Mouse (Mus musculus): Measurements from ENCODE around the gene Cdkn1a. TPM values are rescaled to one million over a fixed set of nuclear protein-coding genes. Genes with fewer than 3 reads are reported as not detected.
"Not testable (repeated sequence)": the region's sequence is repeated elsewhere in the genome, so short reads cannot be mapped to it uniquely, and the experiment has no call there.

The Cdkn1a gene
- polyA plus RNA-seq, 1 experiment from 2014 or later: 70.1 TPM

DNA sequence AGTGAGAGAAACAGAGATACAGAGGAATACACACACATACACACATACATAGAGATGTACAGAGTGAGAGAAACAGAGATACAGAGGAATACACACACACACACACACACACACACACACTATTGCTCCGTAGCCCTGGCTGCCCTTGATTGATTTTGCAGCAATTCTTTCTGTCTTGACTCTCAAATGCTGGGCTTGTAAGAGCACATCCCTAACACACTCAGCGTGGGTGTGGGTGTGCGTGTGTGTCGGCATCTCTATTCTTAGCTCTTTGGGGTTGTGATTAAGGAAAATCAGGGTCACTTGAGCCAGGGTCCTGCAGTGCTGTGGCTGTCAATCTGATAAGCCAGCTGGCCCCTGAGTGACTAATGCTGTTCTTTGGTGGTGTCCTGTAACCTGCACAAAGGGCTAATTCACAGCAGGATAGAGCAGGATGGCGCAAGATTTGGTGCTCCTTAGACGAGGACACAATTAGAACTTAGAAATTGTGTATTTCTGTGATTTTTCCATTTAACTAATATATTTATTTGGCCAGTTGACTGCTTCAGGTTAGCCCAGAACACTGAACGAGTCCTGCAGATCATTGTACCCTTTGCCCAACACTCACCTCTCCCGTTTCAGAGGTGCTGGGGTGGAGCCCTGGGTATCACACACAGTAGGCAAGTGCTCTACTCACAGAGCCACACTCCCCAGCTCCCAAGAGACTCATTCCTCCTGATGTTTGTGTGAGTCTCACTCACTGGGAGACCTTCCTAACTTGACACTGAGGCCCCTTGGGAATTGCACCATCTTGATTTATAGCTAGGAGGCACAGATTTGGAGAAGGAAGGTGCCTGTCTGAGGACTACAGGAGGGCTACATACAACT, 27.4 kb upstream of the Cdkn1a start:
- H3K9ac ChIP-seq (ENCODE audit: low read length): no peak overlapping the region
- no peak overlapping the region for H3K4me3 ChIP-seq (ENCODE audit: low read length)
- H3K4me2 ChIP-seq (ENCODE audit: low read depth, low read length): no peak overlapping the region
- H3K9me3 ChIP-seq (replicated peaks; ENCODE audit: control insufficient read depth, low read length): no peaks in the 10 kb centered on the region
- ATAC-seq (replicated peaks; ENCODE audit: extremely low read depth, insufficient read depth, low FRiP score): no peak
- H3K36me3 ChIP-seq (ENCODE audit: control insufficient read depth, insufficient read depth): no peaks in the 10 kb centered on the region
- H3K27ac ChIP-seq (ENCODE audit: low read length): no peak overlapping the region; the same call in 1 of the 2 replicates
- H3K4me1 ChIP-seq (ENCODE audit: control insufficient read depth, insufficient read depth, low read length): peaks cover 21% of the 10 kb centered on the region
- no peaks in the 10 kb centered on the region for H3K27me3 ChIP-seq (ENCODE audit: control insufficient read depth, insufficient read depth, low read length)
- 50% methylated on average over 8 of the region's 8 CpGs for WGBS

- Histone ChIP-seq H3K4me3 (ENCODE audit: low read length) (no peak overlapping the region), H3K9me3 (replicated peaks; ENCODE audit: control insufficient read depth, low read length) (no peaks in the 10 kb centered on the region), H3K4me2 (ENCODE audit: low read depth, low read length) (no peak overlapping the region), H3K4me1 (ENCODE audit: control insufficient read depth, insufficient read depth, low read length) (peaks cover 18% of the 10 kb centered on the region), H3K36me3 (ENCODE audit: control insufficient read depth, insufficient read depth) (no peaks in the 10 kb centered on the region), H3K27ac (ENCODE audit: low read length) (no peak overlapping the region), H3K27me3 (ENCODE audit: control insufficient read depth, insufficient read depth, low read length) (no peaks in the 10 kb centered on the region), H3K9ac (ENCODE audit: low read length) (no peak overlapping the region)
- 75% methylated on average over 2 of the region's 2 CpGs for WGBS
- ATAC-seq (replicated peaks; ENCODE audit: extremely low read depth, insufficient read depth, low FRiP score): no peak
Measured at GRCm38 (mm10) chr17:29063988-29064285, 26.8 kb upstream of the Cdkn1a start.

GRCm38 (mm10) chr17:29065245-29065940, 25.4 kb upstream of the Cdkn1a start:
- H3K4me1 ChIP-seq (ENCODE audit: control insufficient read depth, insufficient read depth, low read length): peaks cover 24% of the 10 kb centered on the region
- H3K36me3 ChIP-seq (ENCODE audit: control insufficient read depth, insufficient read depth): no peaks in the 10 kb centered on the region
- H3K9ac ChIP-seq (ENCODE audit: low read length): no peak overlapping the region
- no peaks in the 10 kb centered on the region for H3K9me3 ChIP-seq (replicated peaks; ENCODE audit: control insufficient read depth, low read length)
- WGBS: 88% methylated on average over 21 of the region's 21 CpGs
- H3K4me3 ChIP-seq (ENCODE audit: low read length): no peak overlapping the region
- H3K27me3 ChIP-seq (ENCODE audit: control insufficient read depth, insufficient read depth, low read length): no peaks in the 10 kb centered on the region
- H3K4me2 ChIP-seq (ENCODE audit: low read depth, low read length): no peak overlapping the region
- no peak for ATAC-seq (replicated peaks; ENCODE audit: extremely low read depth, insufficient read depth, low FRiP score)
- H3K27ac ChIP-seq (ENCODE audit: low read length): no peak overlapping the region

- H3K4me3 ChIP-seq (ENCODE audit: low read length): no peak overlapping the region
- 93% methylated on average over 3 of the region's 3 CpGs for WGBS
- H3K9ac ChIP-seq (ENCODE audit: low read length): no peak overlapping the region
- H3K9me3 ChIP-seq (replicated peaks; ENCODE audit: control insufficient read depth, low read length): no peaks in the 10 kb centered on the region
- no peaks in the 10 kb centered on the region for H3K27me3 ChIP-seq (ENCODE audit: control insufficient read depth, insufficient read depth, low read length)
- no peak overlapping the region for H3K27ac ChIP-seq (ENCODE audit: low read length)
- H3K4me1 ChIP-seq (ENCODE audit: control insufficient read depth, insufficient read depth, low read length): peaks cover 24% of the 10 kb centered on the region
- H3K4me2 ChIP-seq (ENCODE audit: low read depth, low read length): no peak overlapping the region
- H3K36me3 ChIP-seq (ENCODE audit: control insufficient read depth, insufficient read depth): no peaks in the 10 kb centered on the region
- ATAC-seq (replicated peaks; ENCODE audit: extremely low read depth, insufficient read depth, low FRiP score): no peak
Measured at GRCm38 (mm10) chr17:29065971-29066370, 24.8 kb upstream of the Cdkn1a start.

DNA sequence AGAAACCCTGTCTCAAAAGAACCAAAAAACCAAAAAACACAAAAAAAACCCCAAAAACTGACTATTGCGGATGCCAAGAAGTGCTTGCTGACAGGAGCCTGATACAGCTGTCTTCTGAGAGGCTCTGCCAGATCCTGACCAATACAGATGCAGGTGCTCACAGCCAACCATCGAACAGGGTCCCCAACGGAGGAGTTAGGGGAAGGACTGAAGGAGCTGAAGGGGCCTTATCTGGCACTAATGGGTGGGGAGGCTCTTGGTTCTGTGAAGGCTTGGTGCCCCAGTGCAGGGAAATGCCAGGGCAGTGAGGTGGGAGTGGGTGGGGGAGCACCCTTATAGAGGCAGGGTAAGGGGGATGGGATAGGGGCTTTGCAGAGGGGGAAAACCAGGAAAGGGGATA, 23.4 kb upstream of the Cdkn1a start:
- not testable (repeated sequence) for H3K4me3 ChIP-seq (ENCODE audit: low read length); H3K9me3 ChIP-seq (replicated peaks; ENCODE audit: control insufficient read depth, low read length); H3K27ac ChIP-seq (ENCODE audit: low read length); ATAC-seq (replicated peaks; ENCODE audit: extremely low read depth, insufficient read depth, low FRiP score); H3K27me3 ChIP-seq (ENCODE audit: control insufficient read depth, insufficient read depth, low read length); H3K9ac ChIP-seq (ENCODE audit: low read length); H3K4me2 ChIP-seq (ENCODE audit: low read depth, low read length); H3K36me3 ChIP-seq (ENCODE audit: control insufficient read depth, insufficient read depth)
- 73% methylated on average over 3 of the region's 3 CpGs for WGBS
- H3K4me1 ChIP-seq (ENCODE audit: control insufficient read depth, insufficient read depth, low read length): peaks cover 17% of the 10 kb centered on the region

GRCm38 (mm10) chr17:29067847-29068246, 22.9 kb upstream of the Cdkn1a start:
- Histone ChIP-seq H3K4me1 (ENCODE audit: control insufficient read depth, insufficient read depth, low read length) (peaks cover 17% of the 10 kb centered on the region), H3K4me3 (ENCODE audit: low read length) (no peak overlapping the region), H3K27me3 (ENCODE audit: control insufficient read depth, insufficient read depth, low read length) (no peaks in the 10 kb centered on the region), H3K9me3 (replicated peaks; ENCODE audit: control insufficient read depth, low read length) (no peaks in the 10 kb centered on the region), H3K27ac (ENCODE audit: low read length) (no peak overlapping the region), H3K9ac (ENCODE audit: low read length) (no peak overlapping the region), H3K4me2 (ENCODE audit: low read depth, low read length) (no peak overlapping the region), H3K36me3 (ENCODE audit: control insufficient read depth, insufficient read depth) (no peaks in the 10 kb centered on the region)
- 59% methylated on average over 5 of the region's 5 CpGs for WGBS
- no peak for ATAC-seq (replicated peaks; ENCODE audit: extremely low read depth, insufficient read depth, low FRiP score)

DNA sequence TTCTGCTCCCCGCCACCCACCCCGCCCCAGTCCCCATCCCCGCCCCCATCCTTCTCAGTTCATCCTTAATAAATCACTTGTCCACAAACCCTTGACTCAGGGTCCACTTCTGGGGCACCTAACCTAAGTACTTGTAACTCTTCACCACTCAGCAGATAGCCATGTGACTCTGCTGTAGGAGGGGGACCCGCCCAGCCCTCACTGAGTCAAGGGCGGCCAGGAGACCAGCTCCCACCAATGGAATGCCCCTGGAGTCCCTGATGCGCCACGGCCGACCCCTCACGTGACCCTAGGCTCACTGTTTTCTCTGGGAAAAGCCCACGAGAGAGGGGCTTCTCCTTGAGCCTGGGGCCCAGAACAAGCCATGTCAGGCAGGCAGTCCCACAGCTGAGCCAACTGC, 21.7 kb upstream of the Cdkn1a start:
- Histone ChIP-seq H3K9me3 (replicated peaks; ENCODE audit: control insufficient read depth, low read length) (no peaks in the 10 kb centered on the region), H3K9ac (ENCODE audit: low read length) (no peak overlapping the region), H3K4me3 (ENCODE audit: low read length) (no peak overlapping the region), H3K4me1 (ENCODE audit: control insufficient read depth, insufficient read depth, low read length) (peaks cover 22% of the 10 kb centered on the region), H3K27ac (ENCODE audit: low read length) (no peak overlapping the region), H3K4me2 (ENCODE audit: low read depth, low read length) (no peak overlapping the region), H3K36me3 (ENCODE audit: control insufficient read depth, insufficient read depth) (no peaks in the 10 kb centered on the region), H3K27me3 (ENCODE audit: control insufficient read depth, insufficient read depth, low read length) (no peaks in the 10 kb centered on the region)
- WGBS: 46% methylated on average over 10 of the region's 10 CpGs
- peak; percentile 58; the same call in 1 of the 2 replicates for ATAC-seq (replicated peaks; ENCODE audit: extremely low read depth, insufficient read depth, low FRiP score)

DNA sequence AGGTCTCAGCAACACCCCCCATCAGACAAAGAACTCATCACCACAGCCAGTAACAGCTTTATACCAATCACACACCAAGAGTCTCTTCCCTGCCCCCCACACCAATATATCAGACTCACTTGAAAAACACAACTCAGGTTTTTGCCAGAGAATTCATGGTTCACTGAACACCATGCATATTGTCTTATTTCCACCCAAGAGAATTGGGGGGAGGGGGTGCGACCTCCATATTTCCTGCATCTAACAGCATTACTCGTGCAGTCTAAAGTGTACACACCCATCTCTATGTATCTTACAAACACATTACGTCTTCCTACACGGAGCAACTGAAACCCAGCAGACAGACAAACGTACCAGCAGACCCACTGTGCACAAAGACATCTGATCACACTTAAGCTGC, 19.0 kb upstream of the Cdkn1a start:
- WGBS: 68% methylated on average over 5 of the region's 5 CpGs
- Histone ChIP-seq H3K36me3 (ENCODE audit: control insufficient read depth, insufficient read depth) (no peaks in the 10 kb centered on the region), H3K4me2 (ENCODE audit: low read depth, low read length) (no peak overlapping the region), H3K4me1 (ENCODE audit: control insufficient read depth, insufficient read depth, low read length) (peaks cover 22% of the 10 kb centered on the region), H3K9ac (ENCODE audit: low read length) (no peak overlapping the region), H3K27ac (ENCODE audit: low read length) (no peak overlapping the region), H3K27me3 (ENCODE audit: control insufficient read depth, insufficient read depth, low read length) (no peaks in the 10 kb centered on the region), H3K4me3 (ENCODE audit: low read length) (no peak overlapping the region), H3K9me3 (replicated peaks; ENCODE audit: control insufficient read depth, low read length) (no peaks in the 10 kb centered on the region)
- ATAC-seq (replicated peaks; ENCODE audit: extremely low read depth, insufficient read depth, low FRiP score): no peak

GRCm38 (mm10) chr17:29072701-29073307, 18.0 kb upstream of the Cdkn1a start:
- WGBS: 18% methylated on average over 11 of the region's 11 CpGs
- Histone ChIP-seq H3K9me3 (replicated peaks; ENCODE audit: control insufficient read depth, low read length) (no peaks in the 10 kb centered on the region), H3K27ac (ENCODE audit: low read length) (peak overlapping the region; percentile 51), H3K4me2 (ENCODE audit: low read depth, low read length) (peak overlapping the region; percentile 38), H3K4me1 (ENCODE audit: control insufficient read depth, insufficient read depth, low read length) (peaks cover 22% of the 10 kb centered on the region), H3K4me3 (ENCODE audit: low read length) (no peak overlapping the region), H3K27me3 (ENCODE audit: control insufficient read depth, insufficient read depth, low read length) (no peaks in the 10 kb centered on the region), H3K9ac (ENCODE audit: low read length) (peak overlapping the region; percentile 4; the same call in 1 of the 2 replicates), H3K36me3 (ENCODE audit: control insufficient read depth, insufficient read depth) (no peaks in the 10 kb centered on the region)
- ATAC-seq (replicated peaks; ENCODE audit: extremely low read depth, insufficient read depth, low FRiP score): peak; percentile 49

Measured in heart, embryonic 16.5 days (tissue).